Mouse (Mus musculus) brain, adult 10 weeks (tissue): Measurements from ENCODE around the gene Prpmp5. TPM values are rescaled to one million over a fixed set of nuclear protein-coding genes. Genes with fewer than 3 reads are reported as not detected.

Experiments
- polyA plus RNA-seq: library from polyadenylated mRNA; stranded (reverse); fragments of 350-450 nt; fragmentation: Illumina TruSeq; extraction: RNeasy Lipid Tissue Mini Kit (QIAGEN cat#74804); gene quantifications from one replicate; pipeline ENCODE4 v1.2.3, GENCODE M21; 2015; ENCODE audit warnings: low read depth, low replicate concordance

The Prpmp5 gene
- not detected for polyA plus RNA-seq

GRCm38 (mm10) chr6:132314657-132315056, at the start of gene Prpmp5:
Gene Prpmp5, minus strand, starts transcription at chr6:132314757.

GRCm38 (mm10) chr6:132364034-132364433, 49.5 kb upstream of the Prpmp5 start, which contains the start of gene Gm8882:
Gene Gm8882, minus strand, starts transcription at chr6:132364134.

Other genes starting within 250 kb of the Prpmp5 start
- not detected for gene Prb1, start 104.2 kb downstream of the Prpmp5 start, polyA plus RNA-seq
- gene Gm8882, start 49.4 kb upstream of the Prpmp5 start, polyA plus RNA-seq, result not detected